Mouse (Mus musculus) right cerebral cortex, postnatal 36 days (tissue): ENCODE data around the gene Spem2.
"Not testable (repeated sequence)": the region's sequence is repeated elsewhere in the genome, so short reads cannot be mapped to it uniquely, and the experiment has no call there.

Source experiments
- DNase-seq, 2 experiments: peaks; one replicate each; pipeline ENCODE4 v3.0.0; 2022; ENCODE audit warnings: low spot score in 2 of 2, mixed read lengths in 1 of 2

Gene Spem2

DNA sequence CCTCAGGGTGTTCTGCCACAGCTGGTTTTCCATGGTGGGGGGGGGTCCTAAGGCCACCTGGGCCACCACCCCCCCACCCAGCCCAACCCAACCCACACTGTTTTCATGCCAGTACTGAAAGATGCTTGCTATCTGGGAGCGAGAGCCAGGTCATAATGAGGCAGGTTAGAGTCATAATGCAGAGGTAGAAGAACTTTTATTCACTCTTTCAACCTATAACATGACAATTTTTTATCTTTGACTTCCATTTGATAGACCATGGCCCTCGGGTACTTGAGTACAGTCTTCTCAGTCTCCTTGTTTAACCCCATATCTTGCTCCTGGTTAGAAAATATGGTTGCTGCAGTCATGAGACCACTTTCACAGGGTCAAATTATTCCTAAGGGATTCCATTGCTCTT, at the start of gene Spem2:
TSS of gene Spem2 (minus strand) at position 101 of the 400 bp plus-strand sequence.
- no peak for DNase-seq

DNA sequence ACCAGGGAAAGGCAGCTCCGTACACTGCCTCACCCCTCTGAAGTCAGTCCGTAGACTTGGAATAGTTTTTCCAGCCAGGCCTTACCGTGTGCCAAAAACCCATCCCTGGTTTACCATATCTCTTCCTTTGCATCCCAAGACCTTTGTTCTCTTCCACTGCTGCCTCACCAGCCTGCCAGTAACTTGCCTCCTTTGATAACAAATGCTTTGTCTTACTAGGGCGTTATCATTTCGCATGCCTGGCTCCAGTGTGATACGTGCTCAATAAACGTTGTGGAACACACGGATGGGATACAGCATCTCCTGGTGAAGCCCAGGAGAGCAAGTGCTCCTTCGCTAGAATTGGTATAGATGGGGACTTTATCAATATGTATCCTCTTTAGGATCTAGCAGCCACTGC, 49.1 kb upstream of the Spem2 start:
- no peak for DNase-seq

- DNase-seq: no peak
These were observed 47.3 kb upstream of the Spem2 start for GRCm38 (mm10) chr11:69865561-69865960.

DNA sequence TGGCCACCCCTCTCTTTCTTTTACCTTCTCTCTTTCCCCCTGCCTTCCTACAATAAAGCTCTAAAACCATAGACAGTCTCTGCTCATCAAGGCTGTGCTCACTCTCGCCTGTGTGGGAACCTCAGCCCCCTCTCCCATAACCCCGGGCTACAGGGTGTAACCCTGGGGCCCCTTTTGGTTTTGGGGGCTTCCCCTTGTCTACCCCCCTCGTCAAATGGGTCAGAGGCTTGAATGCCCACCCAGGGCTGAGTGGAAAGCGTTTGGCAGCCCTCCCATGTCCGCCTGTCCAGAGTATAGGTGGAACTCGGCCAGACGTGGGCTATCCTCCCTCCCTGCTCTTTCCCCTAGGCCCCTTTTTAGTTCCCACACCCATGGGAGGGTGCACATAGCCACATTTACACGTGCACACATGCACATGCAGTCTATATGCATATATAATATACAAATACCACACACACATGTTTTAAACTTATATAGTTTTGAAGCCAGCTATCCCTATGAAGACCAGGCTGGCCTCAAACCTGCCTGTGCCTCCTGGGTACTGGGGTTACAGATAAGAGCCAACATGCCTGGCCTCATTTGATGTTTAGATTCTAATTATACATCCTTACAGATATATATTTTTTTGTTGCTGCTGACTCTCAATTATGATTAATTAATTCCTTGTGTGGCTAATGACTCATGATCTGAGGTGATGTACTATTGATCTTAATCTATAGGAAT, 46.0 kb upstream of the Spem2 start:
- DNase-seq: no peak

DNA sequence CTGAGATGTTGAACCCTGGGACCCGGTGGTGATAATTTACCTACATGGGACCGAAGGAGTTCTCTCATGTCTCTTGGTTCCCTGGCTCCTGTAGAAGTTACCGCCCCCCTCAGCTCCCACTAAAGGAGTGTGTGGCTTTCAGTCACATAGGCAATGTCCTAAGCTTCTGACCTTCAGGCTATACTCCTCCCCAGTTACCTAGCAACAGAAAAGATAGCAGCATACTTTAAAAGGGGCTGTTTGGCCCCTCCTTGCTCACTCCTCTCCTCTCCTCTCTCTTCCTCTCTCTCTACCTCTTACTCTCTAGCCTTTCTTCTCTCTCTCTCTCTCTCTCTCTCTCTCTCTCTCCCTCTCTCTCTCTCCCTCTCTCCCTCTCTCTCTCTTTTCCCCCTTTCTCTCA, 45.5 kb upstream of the Spem2 start:
- DNase-seq: not testable (repeated sequence)

GRCm38 (mm10) chr11:69858113-69858998, 40.1 kb upstream of the Spem2 start, which contains the start of gene Tnk1:
TSS of gene Tnk1 (minus strand) at chr11:69858730.
- no peak for DNase-seq

DNA sequence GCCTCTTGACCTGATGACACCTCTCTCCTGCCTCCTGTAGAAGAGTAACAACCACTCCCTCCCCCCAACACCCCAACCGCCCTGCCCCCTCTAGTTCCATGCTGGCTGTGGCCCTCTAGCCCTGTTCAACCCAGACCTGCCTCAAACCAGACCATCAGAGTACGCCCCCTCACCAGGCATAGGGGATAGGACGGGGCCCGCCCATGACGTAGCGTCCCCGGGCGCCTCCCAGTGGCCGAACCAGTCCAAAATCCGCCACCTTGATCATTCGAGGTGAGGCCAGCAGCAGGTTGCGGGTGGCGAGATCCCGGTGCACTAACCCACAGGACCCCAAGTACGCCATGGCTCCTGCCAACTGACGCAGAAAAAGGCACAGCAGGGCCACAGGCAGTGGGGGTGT, 37.1 kb upstream of the Spem2 start:
- no peak for DNase-seq

DNA sequence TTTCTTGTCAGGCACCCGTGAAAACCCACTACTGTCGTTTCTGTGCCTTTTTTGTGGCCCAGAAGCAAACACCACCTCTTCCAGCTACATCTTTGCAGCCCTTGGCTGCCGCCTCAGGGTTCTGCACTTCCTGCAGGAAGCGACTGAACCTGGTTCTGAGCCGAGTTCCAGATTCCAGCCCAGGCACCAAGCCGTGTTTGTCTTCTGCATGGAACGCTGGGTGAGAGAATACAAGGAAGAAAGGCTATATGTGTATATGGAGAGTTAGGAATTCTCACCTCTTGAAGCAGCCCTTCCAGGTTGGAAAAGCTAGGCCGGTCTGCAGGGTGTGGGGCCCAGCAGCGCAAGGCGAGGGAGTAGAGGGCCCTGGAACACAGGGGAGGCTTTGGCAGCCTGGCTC, 36.4 kb upstream of the Spem2 start:
- DNase-seq: no peak

- DNase-seq: no peak
These were observed 35.7 kb upstream of the Spem2 start for GRCm38 (mm10) chr11:69853994-69854393.

DNA sequence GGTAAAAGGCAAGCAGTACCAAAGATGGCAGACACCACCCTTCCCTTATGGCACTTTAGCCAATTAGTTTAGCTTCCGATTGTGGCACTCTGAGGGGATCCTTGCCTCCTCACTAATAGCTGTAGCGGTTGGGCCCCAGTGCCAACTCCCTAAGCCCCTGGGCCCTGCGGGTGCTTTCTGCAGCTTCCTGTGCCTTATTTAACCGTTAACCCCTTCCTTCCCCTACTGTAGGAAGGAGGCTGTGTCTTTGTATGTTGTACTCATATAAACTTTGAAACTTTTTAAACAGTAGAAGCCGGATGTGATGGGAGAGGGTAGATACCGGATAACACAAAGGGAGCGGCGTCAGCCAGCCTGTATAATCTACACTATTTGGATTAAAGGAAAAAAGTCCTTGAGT, 32.5 kb upstream of the Spem2 start:
- DNase-seq: no peak

- no peak for DNase-seq
These were observed 31.6 kb upstream of the Spem2 start for GRCm38 (mm10) chr11:69849884-69850283.

- DNase-seq: no peak
These were observed 30.9 kb upstream of the Spem2 start for GRCm38 (mm10) chr11:69849128-69849527.

GRCm38 (mm10) chr11:69848021-69848420, 29.8 kb upstream of the Spem2 start:
- no peak for DNase-seq

- DNase-seq: no peak
These were observed 28.7 kb upstream of the Spem2 start for GRCm38 (mm10) chr11:69846738-69847688.

GRCm38 (mm10) chr11:69846198-69846680, 28.0 kb upstream of the Spem2 start, which contains the start of gene Plscr3:
TSS of gene Plscr3 (plus strand) at chr11:69846376.
- DNase-seq: peak; percentile 78 to 80

GRCm38 (mm10) chr11:69838714-69839104, 20.4 kb upstream of the Spem2 start:
- DNase-seq: no peak

- peak; percentile 96 to 98 for DNase-seq
These were observed 19.9 kb upstream of the Spem2 start, which contains the start of gene Tmem256 for GRCm38 (mm10) chr11:69837952-69838713. TSS of gene Tmem256 (plus strand) at chr11:69838514.

- no peak for DNase-seq
These were observed 19.3 kb upstream of the Spem2 start, which contains the start of gene Nlgn2 for GRCm38 (mm10) chr11:69837604-69837951. TSS of gene Nlgn2 (minus strand) at chr11:69837784.

DNA sequence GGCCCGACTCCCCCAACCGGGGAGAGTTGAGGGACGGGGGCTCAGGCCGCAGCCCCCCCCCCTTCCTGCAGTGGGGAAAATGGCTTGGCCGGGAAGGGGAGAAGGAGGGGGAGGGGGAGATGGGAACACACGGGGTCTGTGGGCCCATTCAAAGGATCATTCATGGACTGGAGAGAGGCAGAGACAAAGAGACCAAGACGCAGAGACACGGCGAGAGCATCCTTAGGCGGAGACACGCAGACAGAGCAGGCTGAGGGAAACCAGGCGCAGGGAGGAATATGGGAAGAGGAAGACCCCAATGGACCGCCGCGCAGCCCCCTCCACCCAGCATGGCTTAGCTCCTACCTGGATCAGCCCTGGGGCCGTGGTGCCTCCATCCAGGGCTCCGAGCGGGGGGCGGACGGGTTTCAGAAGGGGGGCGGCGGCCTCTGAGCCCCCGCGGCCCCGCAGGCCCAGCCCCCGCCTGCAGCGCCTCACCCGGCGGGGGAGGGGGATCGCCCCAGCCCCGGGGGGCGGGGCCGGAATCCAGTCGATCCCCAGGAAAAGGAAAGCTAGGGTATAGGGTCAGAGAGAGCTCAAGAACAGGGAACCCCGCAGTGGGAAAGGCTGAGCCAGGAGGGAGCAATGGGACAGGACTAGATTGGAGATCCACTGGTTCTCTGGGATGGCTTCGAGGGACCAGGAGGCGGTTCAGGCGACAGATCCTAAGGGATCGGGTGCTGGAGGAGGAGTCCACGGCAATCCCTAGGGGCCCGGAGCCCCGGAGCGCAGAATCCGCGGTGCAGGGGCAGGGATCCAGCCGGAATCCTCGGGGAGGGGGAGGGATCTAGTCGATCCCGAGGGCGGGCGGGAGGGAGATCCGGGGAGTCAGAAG, 18.7 kb upstream of the Spem2 start:
- no peak for DNase-seq

DNA sequence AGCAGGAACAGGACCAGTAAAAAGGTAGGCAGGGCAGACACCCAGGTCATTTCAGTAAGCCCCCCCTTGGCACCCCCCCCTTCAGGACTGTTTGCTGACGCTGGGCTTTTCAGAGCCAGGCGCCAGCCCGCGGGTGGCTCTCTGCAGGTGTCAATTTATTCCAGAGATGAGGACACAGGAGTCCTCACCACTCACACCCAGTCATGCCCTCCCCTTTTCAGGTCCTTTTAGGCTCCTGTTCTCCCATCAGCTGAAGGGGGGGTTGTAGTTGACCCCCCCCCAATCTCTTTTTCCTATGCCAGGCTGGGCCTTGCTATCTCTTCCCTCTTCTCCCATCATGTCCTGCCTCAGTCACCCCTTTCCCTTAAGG, 17.7 kb upstream of the Spem2 start:
- no peak for DNase-seq
